Mouse (Mus musculus) cerebellum, postnatal 4 days (tissue): Measurements from ENCODE around the gene Gm20422.
"Not testable (repeated sequence)": the region's sequence is repeated elsewhere in the genome, so short reads cannot be mapped to it uniquely, and the experiment has no call there.

Experiments
- DNase-seq, 2 experiments: peaks; one replicate each; pipeline ENCODE4 v3.0.0; 2022; ENCODE audit warnings: low spot score in 2 of 2, mixed read lengths in 1 of 2

The Gm20422 gene

GRCm38 (mm10) chr8:69713516-69713915, 61.2 kb downstream of the Gm20422 start:
- no peak for DNase-seq

GRCm38 (mm10) chr8:69710624-69711023, 64.1 kb downstream of the Gm20422 start, which contains the start of gene Zfp869:
Zfp869 (minus strand) TSS chr8:69710724.
- DNase-seq: not testable (repeated sequence)

- no peak for DNase-seq
These were observed 72.9 kb downstream of the Gm20422 start for GRCm38 (mm10) chr8:69701810-69702209.
